In genomic region chr8:106871328-106871926, GRCm38 (mm10) we compare ENCODE assay signal across 8 mouse cellular contexts. TPM values are rescaled to one million over a fixed set of nuclear protein-coding genes. Genes with fewer than 3 reads are reported as not detected.
DNase-seq lines count a peak whose midpoint lies in the region; ATAC-seq and TF ChIP-seq lines count a peak whose summit lies in the region.

No protein-coding gene starts in this region.

- DNase-seq in kidney, adult 11 months: peak; percentile 12
- no peak for DNase-seq in kidney, adult 9 months
- peak; percentile 30 for DNase-seq in hindbrain, embryonic 10.5 days (ENCODE audit: low spot score)
- no peak for DNase-seq in yolk sac, embryonic 10.5 days (ENCODE audit: low spot score)
- no peak for DNase-seq in thymus, postnatal 14 days
- DNase-seq in testis, postnatal 14 days (ENCODE audit: low spot score): no peak

- ATAC-seq in liver, embryonic 16.5 days (ENCODE audit: low read depth): no peak

- TF ChIP-seq POLR2A in cortical plate, adult 2 months (IDR thresholded peaks at IDR 0.05; ENCODE audit: extremely low read depth, insufficient read depth, low read length): no peak

- peaks cover 28% of the 10 kb centered on the region for H3K36me3 ChIP-seq in hindbrain, embryonic 10.5 days
- no peaks in the 10 kb centered on the region for H3K36me3 ChIP-seq in liver, embryonic 16.5 days (ENCODE audit: control insufficient read depth, insufficient read depth)

- H3K27me3 ChIP-seq in hindbrain, embryonic 10.5 days (ENCODE audit: insufficient read depth, poor library complexity, severe bottlenecking): peaks cover 76% of the 10 kb centered on the region
- H3K27me3 ChIP-seq in liver, embryonic 16.5 days (ENCODE audit: control insufficient read depth, insufficient read depth, low read depth, low read length): peaks cover 54% of the 10 kb centered on the region

- no peaks in the 10 kb centered on the region for H3K4me1 ChIP-seq in cortical plate, adult 2 months (ENCODE audit: control insufficient read depth, insufficient read depth, low read length)
- H3K4me1 ChIP-seq in hindbrain, embryonic 10.5 days (replicated peaks): peaks cover 39% of the 10 kb centered on the region
- peaks cover 3% of the 10 kb centered on the region for H3K4me1 ChIP-seq in liver, embryonic 16.5 days (ENCODE audit: control insufficient read depth, low read depth, low read length)

- TF ChIP-seq CTCF in cortical plate, adult 2 months (IDR thresholded peaks at IDR 0.05; ENCODE audit: extremely low read depth, insufficient read depth, low read length): no peak

- WGBS in hindbrain, embryonic 10.5 days: under 1% methylated on average over 15 of the region's 15 CpGs
- WGBS in liver, embryonic 16.5 days (ENCODE audit: insufficient replicate concordance): 3% methylated on average over 15 of the region's 15 CpGs

- peak overlapping the region; percentile 70 for H3K4me2 ChIP-seq in liver, embryonic 16.5 days (ENCODE audit: low read depth, low read length)

- H3K27ac ChIP-seq in cortical plate, adult 2 months (ENCODE audit: insufficient read depth, low read length): no peak overlapping the region
- H3K27ac ChIP-seq in hindbrain, embryonic 10.5 days: peak overlapping the region; percentile 79
- H3K27ac ChIP-seq in liver, embryonic 16.5 days (ENCODE audit: low read length): no peak overlapping the region

- no peak overlapping the region for H3K9ac ChIP-seq in liver, embryonic 16.5 days (ENCODE audit: low read depth, low read length)

- no peaks in the 10 kb centered on the region for H3K9me3 ChIP-seq in hindbrain, embryonic 10.5 days
- H3K9me3 ChIP-seq in liver, embryonic 16.5 days (replicated peaks; ENCODE audit: control insufficient read depth, low read length): no peaks in the 10 kb centered on the region

- H3K4me3 ChIP-seq in cortical plate, adult 2 months (ENCODE audit: insufficient read depth, low read length): peak overlapping the region; percentile 32
- peak overlapping the region; percentile 65 for H3K4me3 ChIP-seq in hindbrain, embryonic 10.5 days
- H3K4me3 ChIP-seq in liver, embryonic 16.5 days (ENCODE audit: low read depth, low read length): peak overlapping the region; percentile 51

RNA-seq across cellular contexts. Expression of gene Has3, which starts 1.4 kb away (rescaled TPM):
- 0.92 and 0.98 TPM in 2 replicates for polyA plus RNA-seq in cortical plate, adult 2 months (2012; rRNA removed)
- 0.04 and 0.13 TPM in 2 replicates for polyA plus RNA-seq in hindbrain, embryonic 10.5 days (2016; fragmentation: Nextera tagmentation; extraction: Ambion mirVana)
- 0.02 and 0.04 TPM in 2 replicates for polyA plus RNA-seq in liver, embryonic 16.5 days (2015; fragmentation: Nextera tagmentation; extraction: Ambion mirVana)

RNA-seq across cellular contexts. Expression of gene Utp4, which starts 22.0 kb away (rescaled TPM):
- 30.6 and 31.1 TPM in 2 replicates for polyA plus RNA-seq in cortical plate, adult 2 months (2012; rRNA removed)
- 58.3 and 85.0 TPM in 2 replicates for polyA plus RNA-seq in hindbrain, embryonic 10.5 days (2016; fragmentation: Nextera tagmentation; extraction: Ambion mirVana)
- polyA plus RNA-seq in liver, embryonic 16.5 days (2015; fragmentation: Nextera tagmentation; extraction: Ambion mirVana): 26.1 and 27.7 TPM in 2 replicates

Comparison
In these comparisons a context has a peak if more than half of its experiments do, and no peak if none do; other contexts are left out.
1. DNase-seq: peak in kidney, adult 11 months (single experiment) and hindbrain, embryonic 10.5 days (single experiment); none in kidney, adult 9 months (single experiment), yolk sac, embryonic 10.5 days (single experiment), thymus, postnatal 14 days (single experiment) and testis, postnatal 14 days (single experiment).
2. Peak in every context shown above with its lines, with median percentiles within 50 percentile points of each other: H3K4me3 ChIP-seq.